Mouse (Mus musculus) T-helper 17 cell (primary cell): ENCODE measurements at regions not wholly inside any gene's neighbourhood (a gene's known extent, or its start where the extent isn't known, plus 50 kb on each side); places are given as distances from the start of the nearest gene placed in this dataset.

Experiments used
- in situ Hi-C, 2 experiments: fragments of 300-600 bp; cut with MboI, MseI; formaldehyde crosslinking; loops; 1 replicate in 1 of 2; 2 replicates in 1 of 2; pipeline ENCODE4 v1.15.1; 2025; ENCODE audit warnings: high pct_unique_total_duplicates in 2 of 2

DNA sequence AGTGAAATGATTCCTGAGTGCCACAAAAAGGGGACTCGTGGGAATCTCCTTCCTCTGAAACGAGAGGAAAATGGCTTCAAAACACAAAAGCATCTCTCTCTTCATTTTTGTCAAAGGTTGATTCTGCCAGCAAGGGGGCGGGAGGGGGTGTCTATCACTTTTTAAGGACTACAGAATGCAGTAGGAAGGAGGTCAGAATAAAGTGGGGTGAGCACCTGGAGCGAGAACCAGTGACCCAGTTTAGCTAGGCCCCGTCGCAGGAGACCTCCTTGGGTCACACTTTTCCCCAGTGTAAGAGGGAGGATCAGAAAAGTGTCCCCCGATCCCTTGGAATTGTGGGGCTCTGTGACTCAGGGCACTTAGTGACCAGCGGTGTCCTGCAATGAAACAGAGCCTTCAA is 133.1 kb downstream of the Tgfb2 start:
- in situ Hi-C loops: no loop called here

DNA sequence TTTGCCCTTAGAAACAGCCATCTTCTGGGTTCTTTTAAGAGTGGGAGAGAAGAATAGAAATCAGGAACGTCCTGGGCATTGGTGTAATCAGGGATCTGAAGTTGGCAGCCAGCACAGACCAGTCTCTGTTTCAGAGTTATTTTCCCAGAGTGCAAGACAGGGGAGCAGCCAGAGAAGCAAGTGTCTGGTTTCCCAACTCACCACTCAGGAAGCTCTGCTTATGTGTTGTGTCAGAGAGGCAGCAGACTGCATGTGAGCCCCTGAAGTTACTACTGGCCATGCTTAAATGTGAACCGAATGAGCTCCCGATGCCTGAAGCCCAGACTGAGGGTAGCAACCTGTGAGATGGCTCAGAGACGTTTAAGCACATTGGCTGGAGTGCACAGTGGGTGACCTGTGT is 133.7 kb downstream of the Tgfb2 start:
- in situ Hi-C loops: no loop called here

DNA sequence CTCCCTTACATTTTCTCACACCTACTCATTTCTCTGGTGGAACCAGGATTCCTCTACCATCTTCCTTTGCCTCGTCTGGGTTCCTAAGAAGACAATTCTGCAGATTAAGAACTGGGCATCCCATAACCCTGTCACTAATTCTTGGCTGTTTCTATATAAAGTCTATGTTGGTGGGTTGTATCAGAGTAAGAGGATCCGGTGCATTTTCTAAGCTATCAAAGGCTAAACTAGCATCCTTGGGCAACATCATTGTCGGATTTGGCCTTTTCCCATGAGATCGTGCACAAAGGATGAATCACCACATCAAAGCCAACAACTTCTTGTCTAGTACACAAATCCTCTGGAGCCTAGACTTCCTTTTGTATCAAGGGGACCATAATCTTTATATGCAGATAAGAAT is 137.3 kb downstream of the Tgfb2 start:
- in situ Hi-C loops: no loop called here

DNA sequence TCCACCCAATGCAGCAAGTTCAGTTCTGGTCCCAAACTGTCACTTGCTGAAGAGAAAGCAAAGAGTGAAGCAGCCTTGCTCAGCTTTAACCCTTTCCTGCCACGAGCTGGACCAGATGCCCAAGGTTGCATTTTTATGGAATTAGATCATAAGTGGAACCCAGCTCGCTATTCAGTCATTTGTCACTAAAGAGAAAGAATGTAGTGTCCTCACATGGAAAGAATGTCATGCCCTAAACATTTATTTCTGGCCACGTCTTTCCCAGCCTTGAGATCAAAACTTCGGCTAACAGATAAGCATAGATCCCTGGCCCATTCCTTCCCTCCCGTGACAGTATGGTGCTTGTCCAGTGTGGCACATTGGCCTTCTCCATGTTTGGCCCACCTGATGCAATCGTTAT is 137.7 kb downstream of the Tgfb2 start:
- in situ Hi-C loops: no loop called here

DNA sequence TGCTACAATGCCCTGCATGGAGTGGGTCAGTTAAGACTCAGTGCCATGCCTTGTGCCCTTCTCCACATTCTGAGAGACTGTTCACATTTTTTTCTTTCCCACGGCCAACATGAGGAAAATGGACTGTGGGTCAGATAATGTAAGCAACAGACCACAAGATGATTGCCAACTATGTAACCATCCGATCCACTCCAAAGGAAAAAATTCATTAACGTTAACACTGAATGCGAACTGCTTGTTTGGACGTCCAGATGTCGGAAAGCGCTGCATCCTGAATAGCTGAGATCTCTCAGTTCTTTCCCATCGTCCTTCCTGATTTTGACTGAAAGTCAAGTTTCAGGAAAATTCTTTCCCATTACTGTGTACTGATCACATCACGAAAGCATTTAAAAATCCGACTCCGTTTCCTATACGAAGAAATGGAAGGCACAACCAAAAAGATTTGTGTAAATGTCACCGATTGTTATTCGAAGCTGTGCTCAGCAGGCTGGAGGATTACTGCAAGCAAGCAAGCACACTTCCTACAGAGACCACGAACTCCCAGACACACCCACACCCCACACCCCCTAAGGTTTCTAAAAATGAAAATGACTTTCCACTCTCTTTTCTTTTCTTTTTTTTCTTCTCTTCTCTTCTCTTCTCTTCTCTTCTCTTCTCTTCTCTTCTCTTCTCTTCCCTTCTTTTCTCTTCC is 138.5 kb downstream of the Tgfb2 start:
- in situ Hi-C loops: no loop called here

DNA sequence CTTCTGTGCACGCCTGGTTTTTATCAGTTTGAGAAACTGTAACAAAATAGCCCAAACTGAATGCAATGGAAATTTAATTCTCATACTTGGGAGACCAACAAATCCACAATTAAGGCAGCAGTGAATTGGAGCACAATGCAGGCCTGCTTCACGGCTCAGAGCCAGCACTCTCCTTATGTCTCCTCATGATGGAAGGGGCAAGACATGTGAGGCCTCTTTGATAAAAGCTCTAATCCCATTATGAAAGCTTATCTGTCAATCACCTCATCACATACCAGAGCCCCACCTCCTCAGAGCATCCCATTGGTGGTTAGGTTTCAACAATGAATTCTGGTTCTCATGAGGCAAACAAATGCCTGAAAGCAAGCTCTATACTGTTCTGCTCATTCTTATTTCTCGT is 143.8 kb downstream of the Tgfb2 start:
- in situ Hi-C loops: no loop called here

DNA sequence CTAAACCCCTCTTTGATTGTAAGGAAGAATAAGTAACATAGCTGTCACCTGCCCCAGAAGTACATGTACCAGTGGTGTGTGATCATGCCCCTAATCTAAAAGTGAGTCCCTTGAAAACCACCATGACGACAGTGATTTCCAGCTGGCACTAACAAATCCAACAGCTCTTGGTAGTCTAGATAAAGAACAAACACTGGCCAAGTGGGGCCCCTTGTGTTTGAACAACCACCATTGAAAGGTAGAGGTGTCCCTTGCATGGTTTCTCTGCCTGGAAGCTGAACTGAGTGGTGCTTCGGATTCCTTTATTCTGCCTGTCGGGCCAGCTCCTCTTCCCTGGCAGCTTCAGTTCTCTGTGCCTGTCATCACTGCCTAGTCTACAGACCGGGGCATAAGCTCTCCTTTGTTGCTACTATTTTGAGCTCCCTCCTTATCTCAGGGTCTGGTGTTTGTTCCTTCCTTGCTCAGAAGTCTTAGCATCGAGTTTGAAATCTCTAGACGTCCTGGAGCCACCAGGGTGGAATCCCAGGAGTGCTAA is 150.3 kb downstream of the Tgfb2 start:
- in situ Hi-C loops: no loop called here

DNA sequence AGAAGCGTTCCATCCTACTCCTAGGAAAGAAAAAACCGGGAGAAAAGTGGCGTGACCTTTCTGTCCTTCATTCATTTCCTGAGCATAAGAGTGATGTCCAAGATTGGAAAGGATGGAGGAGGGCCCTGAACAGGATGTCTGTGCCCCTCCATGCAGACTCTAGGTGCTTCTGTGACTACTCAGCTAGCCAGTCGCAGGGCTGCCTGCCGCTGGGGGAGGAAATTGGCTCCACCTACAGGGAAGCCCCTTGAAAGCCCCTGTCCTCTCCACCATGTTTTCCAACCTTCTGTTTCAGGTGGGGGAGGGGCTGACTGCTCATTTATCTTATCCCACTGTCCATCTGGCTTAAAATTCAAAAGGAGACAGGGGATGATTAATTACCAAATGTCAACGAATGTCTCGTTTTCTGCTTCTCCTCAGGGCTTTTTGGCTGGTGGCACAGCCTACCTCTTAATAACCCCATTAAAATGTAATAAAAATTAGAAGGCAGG is 151.2 kb downstream of the Tgfb2 start:
- in situ Hi-C loops: no loop called here

DNA sequence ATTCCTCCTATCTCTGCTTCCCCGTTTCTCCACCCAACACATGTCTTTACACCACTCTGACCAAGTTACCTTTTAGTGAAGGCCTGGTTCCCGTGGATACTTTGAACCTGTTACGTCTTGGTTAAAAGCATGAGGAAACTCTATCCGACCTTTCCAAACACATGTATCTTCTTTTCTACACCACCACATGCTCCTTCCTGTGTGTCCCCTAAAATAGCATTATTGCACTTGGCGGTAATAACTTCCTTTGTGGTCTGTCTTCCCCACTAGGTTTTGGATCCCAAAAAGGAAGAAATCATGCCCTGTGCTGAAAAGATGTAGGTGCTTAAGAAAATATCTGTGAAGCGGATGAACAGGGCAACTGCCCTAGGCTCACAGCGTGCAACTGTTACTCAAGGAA is 153.1 kb downstream of the Tgfb2 start:
- in situ Hi-C loops: no loop called here

DNA sequence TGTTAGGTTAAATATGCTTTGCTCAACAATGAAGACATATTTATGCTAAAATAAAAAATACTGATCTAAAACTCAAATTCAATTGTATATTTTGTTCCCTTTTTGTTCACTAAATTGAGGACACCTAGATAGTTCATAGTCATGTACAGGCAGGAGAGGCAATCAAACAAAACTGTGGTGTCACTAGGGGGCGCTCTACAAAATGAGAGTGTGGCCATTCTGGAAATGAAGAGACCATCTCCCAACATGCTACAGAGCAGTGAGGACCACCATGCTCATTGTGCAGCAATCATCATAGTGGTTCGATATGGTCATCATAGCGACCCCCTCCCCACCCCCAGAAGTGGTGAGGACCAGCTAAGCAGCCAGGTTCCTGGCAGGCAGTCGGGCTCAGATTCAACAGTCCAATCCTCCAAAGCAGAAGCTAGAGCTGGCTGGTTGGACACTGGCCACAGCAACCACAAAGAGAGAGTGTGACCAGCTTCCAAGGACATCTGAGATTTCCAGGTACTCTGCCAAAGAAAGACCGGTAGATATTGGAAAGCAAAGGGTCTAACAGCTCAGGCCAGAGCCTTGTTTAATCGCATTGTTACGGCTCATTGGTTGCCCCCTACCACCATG is 155.4 kb downstream of the Tgfb2 start:
- in situ Hi-C loops: no loop called here

DNA sequence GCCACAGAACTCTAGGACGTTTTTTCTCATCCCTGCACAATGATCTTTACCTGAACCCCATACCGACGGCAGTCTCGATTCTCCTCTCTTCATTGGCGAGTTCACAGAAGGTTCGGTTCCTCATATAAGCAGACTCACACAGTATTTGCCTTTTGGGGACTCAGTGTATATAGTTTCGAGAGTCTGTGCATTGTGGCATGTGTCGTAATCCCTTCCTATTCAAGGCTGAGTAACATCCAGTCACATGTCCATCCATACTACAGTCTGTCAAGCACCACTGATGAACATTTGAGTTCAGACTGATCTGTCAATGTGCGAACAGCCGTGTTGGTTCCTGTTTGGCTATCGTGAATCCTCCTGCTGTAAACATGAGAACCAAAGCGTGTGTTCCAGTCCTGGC is 156.6 kb downstream of the Tgfb2 start:
- in situ Hi-C loops: no loop called here

DNA sequence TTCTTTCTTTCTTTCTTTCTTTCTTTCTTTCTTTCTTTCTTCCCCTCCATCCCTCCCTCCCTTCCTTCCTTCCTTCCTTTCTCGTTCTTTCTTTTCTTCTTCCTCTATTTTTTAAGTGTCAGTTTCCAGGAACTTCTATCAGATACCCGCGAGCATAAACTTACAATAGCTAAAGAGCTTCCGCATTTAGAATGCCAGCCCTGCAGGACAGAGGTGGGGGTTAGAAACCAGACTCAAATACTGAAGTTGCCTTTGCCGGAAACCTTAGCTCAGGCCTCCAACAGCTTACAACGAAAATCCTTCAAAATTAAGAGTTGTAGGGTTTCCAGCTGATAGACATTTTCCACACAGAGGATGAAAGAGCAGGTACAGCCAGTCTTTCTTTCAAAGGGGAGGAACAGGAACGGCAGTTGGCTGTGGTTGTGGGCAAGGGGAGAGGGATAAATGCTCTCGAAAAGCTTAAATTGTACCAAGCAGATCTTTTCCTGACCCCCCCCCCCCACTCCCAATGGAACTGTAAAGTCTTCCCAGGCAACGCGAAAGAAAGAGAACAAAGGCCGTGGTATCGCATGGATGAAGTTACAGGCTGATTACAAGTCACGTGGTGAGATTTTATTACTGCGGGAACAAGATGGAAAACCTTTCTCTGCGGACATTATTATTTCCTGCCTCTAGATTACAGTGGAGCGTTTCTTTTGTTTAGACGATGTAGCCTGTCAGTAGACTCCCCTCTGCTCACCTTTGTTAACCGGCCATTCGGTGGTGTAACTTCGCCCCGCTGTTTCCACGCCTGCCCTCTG is 159.2 kb downstream of the Tgfb2 start:
- in situ Hi-C loops: no loop called here

DNA sequence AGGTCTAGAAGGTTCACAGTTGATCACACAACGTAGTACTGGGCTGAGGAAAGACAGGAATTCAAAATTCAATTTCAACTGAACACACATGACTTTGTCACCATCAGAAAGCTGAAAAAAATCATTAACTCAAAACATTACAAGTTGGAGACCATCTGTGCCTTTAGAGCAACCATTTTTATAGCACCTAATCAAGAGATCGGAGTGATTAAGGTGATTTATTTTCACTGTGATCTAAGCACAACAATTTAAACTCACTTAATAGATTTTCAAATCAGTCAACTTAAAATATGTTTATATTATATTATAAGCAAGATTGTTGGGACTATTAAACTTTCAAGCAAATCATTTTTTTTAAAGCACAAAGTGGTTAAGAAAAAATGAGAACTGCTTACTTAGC is 165.7 kb downstream of the Tgfb2 start:
- in situ Hi-C loops: no loop called here

DNA sequence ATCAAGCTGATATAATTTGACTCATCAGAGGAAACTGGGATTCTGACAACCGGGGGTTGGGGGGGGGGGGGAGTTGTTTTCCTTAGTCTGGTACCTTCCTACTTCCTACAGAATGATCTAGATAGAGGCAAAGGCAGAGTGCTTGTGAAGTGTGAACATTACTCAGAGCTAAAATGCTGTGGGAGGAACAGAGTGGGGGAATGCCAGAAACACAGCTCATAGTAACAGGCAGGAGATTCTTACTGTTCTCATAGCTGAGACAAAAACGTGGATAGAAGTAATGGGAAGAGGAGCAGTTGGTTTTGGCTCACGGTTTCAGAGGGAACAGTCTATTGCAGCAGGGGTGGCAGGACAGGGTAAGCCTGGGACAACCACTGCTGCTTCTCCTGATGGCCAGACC is 167.6 kb downstream of the Tgfb2 start:
- in situ Hi-C loops: no loop called here

DNA sequence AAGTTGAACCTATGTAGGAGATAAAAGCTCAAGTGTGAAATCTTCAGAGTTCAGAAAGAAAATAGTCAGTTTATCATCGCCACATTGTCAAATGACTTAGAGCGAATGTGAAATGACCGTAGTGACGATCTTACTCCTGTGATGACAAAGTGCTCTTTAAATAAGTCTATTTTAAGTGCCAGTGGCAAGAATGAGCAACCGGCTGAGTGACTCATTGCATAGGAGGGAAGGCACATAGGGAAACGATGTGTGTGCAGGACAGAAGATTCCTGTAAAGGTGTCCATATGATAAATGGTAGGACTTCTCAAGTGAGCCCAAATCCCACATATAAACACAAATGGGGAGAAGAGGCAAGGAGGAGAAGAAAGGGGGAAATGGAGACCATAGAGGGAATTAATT is 189.8 kb downstream of the Tgfb2 start:
- in situ Hi-C loops: no loop called here

DNA sequence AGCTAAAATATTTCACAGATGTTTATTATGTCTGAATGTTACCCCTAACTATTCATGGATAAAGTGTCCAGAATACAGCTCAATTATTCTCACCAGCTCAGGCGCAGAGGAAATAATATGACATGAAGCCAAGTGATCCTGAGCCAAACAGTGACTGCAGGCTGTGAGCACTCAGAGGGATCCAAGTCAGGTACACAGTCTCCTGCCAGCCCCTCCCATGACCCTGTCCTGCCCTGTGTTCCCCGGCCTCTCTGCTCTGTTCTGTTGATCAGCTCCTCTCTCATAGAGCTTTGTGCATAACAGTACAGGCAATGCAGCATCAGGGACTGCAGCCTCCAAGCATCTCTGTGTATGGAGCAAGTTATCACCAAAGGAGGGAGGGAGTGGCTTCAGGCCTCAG is 190.7 kb downstream of the Tgfb2 start:
- in situ Hi-C loops: no loop called here

DNA sequence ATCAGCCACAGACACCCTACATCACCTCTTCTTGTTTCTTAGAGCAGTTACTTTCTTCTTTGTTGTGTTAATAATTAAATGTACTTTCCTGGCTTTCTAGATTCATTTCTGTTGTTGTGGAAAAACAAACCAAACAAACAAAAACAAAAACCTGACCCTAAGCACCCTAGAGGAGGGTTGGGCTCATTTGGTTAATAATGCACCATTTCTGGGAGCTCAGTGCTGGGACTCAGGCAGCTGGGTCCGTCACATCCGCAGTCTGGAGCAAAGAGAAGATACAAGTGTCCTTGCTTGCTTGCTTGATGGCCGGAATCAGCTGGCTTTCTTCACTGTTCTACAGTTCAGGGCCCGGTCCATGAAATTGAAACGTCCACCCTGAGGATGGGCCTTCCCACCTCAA is 191.9 kb downstream of the Tgfb2 start:
- in situ Hi-C loops: no loop called here

DNA sequence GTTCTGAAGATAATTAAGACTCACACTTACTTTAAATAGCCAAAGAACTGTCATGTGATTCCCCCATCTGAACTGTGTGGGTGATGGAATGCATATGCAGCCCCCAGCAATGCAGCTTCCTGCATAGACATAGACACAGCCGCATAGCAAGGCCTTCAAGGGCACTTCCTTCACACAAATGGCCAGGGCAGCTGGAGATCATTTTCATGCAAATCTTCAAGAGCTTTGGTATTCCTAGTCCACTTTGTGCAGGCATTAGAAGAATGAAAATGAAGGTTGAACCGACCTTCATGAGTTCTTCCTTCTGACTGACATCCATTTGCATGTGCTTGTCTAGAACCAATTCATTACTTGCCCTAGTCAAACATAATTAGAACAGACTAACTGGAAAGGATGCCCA is 195.3 kb downstream of the Tgfb2 start:
- in situ Hi-C loops: no loop called here

DNA sequence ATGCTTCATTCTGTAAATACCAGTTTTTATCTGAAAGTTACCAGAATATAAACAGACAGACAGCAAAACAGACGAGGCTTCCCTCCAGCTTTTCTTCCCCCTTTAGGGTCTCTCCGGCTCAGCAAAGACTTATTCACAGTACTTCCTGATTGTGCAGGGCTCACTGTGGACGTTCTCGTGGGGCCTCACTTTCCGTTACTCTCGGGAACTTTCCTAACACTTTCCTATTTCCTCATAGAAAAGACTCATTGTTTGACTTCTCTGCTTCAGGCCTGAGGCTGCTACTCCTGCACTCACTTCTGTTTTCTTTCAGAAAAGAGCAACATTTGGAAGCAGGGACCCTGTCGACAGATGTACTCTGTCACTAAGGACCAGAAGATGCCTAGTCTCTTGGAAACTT is 197.4 kb downstream of the Tgfb2 start:
- in situ Hi-C loops: no loop called here

DNA sequence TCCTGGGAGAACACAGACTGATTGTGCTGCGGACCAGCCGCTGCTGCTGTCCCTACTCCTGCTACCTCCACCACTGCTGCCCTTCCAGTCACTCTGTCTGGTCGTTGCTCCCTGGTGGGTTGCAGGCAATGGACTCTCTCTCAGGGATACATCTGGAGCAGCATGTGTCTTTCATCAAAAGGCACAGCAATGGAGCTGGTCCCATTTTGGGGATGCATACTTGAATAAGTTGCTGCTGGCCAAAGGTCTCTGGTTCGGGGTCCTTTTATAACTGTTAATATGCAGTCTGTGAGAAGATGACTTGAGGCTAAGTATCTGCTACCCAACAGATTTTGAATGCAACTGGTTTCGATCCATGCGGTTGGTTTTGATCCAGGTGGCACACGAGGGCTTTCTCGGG is 197.8 kb downstream of the Tgfb2 start:
- in situ Hi-C loops: no loop called here

DNA sequence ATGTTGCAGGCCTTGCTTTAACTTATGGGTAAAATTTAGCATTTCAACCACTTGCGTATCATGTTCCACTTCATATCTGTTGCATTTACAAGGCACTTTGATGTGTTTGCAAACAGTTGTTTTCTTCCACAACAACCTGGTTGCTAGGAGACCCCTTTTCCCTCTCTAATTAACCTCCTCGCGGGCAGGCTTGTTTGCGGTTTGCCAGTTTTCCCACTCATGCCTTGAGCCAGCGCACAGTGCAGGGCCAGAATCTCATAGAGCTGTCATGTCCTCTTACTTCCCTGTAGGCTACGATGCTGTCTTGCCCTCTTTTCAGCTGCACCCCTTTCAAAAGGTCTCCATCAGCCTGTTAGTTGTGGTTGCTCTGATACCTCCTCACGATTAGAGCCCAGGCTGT is 199.3 kb downstream of the Tgfb2 start:
- in situ Hi-C loops: no loop called here

DNA sequence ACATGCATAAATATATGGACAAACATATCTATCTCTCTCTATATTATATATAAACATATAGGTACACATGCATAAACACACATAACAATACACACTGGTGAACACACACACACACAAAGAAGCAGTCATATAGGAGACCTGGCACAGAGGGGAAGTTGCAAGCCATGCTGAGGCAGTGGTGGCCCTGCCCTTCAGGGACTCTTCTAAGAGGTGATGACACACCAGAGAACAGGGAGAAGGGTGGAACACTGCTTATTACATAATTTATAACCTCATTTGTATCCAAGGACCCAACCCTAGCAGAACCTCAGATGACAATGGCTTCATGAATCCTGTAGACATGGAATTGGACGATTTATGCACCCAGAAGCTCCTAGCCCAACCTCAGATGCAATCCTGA is 199.9 kb downstream of the Tgfb2 start:
- in situ Hi-C loops: no loop called here
